Mouse (Mus musculus): ENCODE results near the gene Zfp109. TPM values are rescaled to one million over a fixed set of nuclear protein-coding genes. Genes with fewer than 3 reads are reported as not detected.
"Not testable (repeated sequence)": the region's sequence is repeated elsewhere in the genome, so short reads cannot be mapped to it uniquely, and the experiment has no call there.

Gene Zfp109
- total RNA-seq (2021): 1 to 10 TPM; 9.2 to 10.0 TPM
- long read RNA-seq, partial matches to known transcripts: 0 of 7 reads
- long read RNA-seq, other reads (novel, unspliced or antisense): 5 of 7 reads

DNA sequence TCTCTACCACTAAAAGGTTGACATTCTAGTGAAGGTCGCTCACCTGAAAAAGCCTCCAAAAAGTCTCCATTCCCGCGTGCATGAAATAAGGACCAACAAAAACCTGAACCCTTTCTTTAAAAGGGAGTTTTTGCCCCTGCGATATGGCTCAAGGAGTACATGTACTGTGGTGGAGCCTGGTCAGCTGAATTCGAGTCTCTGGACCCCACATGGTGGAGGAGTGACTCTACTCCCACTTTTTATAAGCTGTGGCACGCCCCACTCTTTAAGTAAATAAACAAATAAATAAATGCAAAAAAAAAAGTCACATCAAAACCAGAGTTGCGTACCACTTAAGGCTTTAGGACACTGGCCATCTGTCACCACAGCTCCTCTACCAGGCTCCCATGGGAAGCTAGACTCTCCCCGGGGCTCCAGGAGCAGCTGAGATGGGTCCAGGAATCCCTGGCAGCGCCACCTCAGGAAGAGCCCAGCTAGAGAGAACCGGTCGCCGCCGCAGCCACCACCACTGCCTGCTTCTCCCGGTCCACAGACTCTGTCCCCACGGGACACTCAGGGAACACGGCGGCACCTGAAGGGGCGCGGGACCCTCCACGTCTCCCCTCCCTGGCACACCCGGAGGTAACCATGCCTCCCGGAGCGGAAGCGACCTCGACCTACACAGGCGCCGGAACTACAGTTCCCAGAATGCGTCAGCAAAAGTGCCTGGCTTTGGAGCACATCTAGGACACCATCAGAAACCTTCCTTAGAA lies at the start of gene Zfp109:
Gene Zfp109, minus strand, starts transcription at position 521 of the 752 bp plus-strand sequence.
- DNase-seq (ENCODE audit: low spot score in 2 of 2): peak; percentile 67 to 83

DNA sequence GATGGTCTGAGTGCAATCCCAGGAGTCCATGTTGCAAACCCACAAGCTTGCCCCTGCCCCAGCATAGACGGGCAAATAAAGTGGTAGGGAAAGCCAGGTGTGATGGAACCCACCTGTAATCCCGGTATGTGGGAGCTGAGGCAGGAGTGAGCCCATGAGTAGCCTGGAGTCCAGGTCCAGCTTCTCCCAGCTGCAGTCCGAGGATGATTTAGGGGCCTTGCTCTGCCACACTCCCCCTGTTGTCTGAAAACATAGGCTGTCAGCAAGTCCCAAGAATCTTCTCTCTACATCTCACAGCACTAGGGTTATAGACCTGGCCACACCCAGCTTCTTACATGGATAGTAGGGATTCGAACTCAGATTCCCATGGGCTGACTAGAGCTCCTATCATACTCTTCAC lies 49.6 kb upstream of the Zfp109 start:
- no peak for DNase-seq (ENCODE audit: low spot score in 2 of 2)

DNA sequence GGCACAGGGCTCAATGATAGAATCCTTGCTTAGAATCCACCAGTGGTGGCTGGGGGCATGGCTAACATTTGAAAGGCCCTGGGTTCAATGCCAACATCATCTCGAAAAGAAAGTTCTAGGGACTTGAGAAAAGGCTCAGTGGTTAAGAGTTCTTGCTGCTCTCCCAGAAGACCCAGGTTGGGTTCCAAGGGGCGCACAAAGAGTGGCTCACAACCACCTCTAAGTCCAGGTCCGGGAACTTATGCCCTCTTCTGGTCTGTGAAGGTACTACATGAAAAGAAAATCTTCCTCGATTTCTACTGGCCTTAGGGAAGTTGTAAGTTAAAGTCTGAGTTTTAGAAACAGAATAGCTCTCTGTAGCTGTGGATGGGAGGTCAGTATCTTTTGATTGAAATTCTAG lies 48.7 kb upstream of the Zfp109 start:
- DNase-seq (ENCODE audit: low spot score in 2 of 2): no peak

GRCm38 (mm10) chr7:24280858-24281145 lies 43.4 kb upstream of the Zfp109 start:
- no peak for DNase-seq (ENCODE audit: low spot score in 2 of 2)

- no peak for DNase-seq (ENCODE audit: low spot score in 2 of 2)
These were observed 42.9 kb upstream of the Zfp109 start for GRCm38 (mm10) chr7:24280031-24280857.

GRCm38 (mm10) chr7:24278771-24279170 lies 41.4 kb upstream of the Zfp109 start:
- not testable (repeated sequence) for DNase-seq (ENCODE audit: low spot score in 2 of 2)

- no peak for DNase-seq (ENCODE audit: low spot score in 2 of 2)
These were observed 37.1 kb upstream of the Zfp109 start for GRCm38 (mm10) chr7:24274456-24274855.

DNA sequence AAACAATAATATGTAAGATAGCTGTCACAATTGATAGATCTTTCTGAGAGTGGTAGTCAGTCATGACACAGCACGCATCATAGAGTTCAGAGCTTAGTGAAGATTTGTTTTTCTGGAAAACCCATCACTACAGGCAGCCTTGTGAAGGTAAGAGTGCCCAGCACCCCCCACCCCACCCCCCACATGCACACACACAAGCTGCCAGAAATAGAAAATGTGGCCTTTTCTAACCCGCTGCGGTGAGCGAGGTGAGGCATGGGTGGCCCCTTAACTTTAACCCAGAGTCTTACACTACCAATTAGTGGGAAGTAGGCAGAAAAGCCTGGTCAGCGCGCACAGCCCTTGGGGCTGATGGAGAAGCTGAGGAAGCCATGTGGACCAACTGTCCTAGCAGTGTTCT lies 33.8 kb upstream of the Zfp109 start:
- DNase-seq (ENCODE audit: low spot score in 2 of 2): no peak

DNA sequence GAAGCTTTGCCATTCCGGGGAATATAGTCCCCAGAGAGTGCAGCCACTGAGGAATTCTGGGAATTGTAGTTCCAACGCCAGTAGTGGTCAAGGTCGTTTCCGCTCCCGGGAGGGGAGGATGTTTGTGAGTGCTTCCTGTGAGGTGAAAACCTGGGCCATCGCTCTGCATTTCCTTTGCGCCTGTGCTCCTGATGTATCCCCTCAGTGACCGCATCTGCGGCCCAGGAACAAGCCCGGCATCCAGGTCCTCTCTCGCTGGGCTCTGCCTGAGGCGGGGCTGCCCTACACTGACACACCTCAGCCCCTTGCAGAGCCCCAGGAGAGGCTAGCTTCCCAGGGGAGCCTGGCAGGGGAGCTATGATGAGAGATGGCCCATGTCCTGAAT lies 32.9 kb upstream of the Zfp109 start, which contains the start of gene Zfp93:
Gene Zfp93, plus strand, starts transcription at position 133 of the 385 bp plus-strand sequence.
- DNase-seq (ENCODE audit: low spot score in 2 of 2): peak; percentile 83 to 92

GRCm38 (mm10) chr7:24269667-24270287 lies 32.4 kb upstream of the Zfp109 start:
- no peak for DNase-seq (ENCODE audit: low spot score in 2 of 2)

DNA sequence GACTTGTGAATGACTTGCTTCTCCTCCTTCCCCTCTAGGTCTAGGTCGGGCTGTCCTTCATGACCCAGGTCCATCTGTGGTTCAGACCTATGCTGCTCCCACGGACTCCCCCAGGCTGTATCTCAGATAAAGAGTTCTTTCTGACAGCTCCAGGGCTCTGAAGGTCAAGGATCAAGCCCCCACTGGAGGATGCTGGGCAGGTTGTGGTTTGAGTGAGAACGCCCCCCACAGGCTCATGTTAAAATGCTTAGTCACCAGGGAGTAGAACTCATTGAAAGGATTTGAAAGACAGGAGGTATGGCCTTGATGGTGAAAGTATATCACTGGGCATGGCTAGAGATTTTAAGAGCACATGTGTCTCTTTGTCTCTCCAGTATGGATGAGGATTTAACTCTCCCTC lies 31.9 kb upstream of the Zfp109 start:
- no peak for DNase-seq (ENCODE audit: low spot score in 2 of 2)

GRCm38 (mm10) chr7:24268176-24269155 lies 31.1 kb upstream of the Zfp109 start:
- DNase-seq (ENCODE audit: low spot score in 2 of 2): no peak

DNA sequence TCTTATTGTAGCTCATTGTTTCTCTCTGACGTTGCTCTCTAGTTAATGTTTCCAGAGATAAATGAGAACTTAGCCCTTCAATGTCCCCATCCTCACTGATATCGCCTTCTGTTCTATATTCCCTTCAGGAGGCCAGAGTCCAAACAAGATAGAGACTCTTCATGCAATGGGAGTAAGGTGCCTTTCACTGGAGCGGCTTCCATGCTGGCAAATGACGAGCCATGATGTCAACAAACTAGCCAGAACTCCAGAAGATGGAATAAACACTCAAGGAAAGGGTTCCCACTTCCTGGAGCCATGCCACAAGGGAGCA lies 22.6 kb upstream of the Zfp109 start:
- DNase-seq (ENCODE audit: low spot score in 2 of 2): no peak

GRCm38 (mm10) chr7:24259306-24259999 lies 22.1 kb upstream of the Zfp109 start:
- no peak for DNase-seq (ENCODE audit: low spot score in 2 of 2)

GRCm38 (mm10) chr7:24254633-24255474 lies 17.5 kb upstream of the Zfp109 start, which contains the start of gene Zfp108:
Gene Zfp108, plus strand, starts transcription at chr7:24254794.
- peak; percentile 88 to 95 for DNase-seq (ENCODE audit: low spot score in 2 of 2)

- no peak for DNase-seq (ENCODE audit: low spot score in 2 of 2)
These were observed 16.6 kb upstream of the Zfp109 start for GRCm38 (mm10) chr7:24253779-24254615.

DNA sequence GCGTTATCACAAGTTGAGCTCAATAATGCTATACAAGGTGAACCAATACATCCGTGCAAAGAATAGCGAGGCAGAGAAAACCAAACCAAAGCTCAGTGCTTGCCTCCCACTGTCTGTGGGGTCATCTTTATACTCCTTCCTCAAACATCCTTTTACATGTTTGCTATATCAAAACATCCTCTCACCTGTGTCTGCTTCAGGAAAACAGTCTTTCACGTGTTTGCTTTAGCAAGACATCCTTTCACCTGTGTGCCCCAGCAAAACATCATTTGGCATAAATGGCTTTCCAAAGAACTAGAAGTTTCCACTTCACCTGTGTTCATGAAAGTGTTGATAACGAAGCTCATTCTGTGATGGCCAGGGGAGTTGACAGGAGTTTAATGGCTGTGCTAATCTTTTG lies 26.0 kb downstream of the Zfp109 start, which contains the start of gene Zfp111:
Gene Zfp111, minus strand, starts transcription at position 101 of the 400 bp plus-strand sequence.
- DNase-seq (ENCODE audit: low spot score in 2 of 2): no peak

GRCm38 (mm10) chr7:24210296-24210695 lies 27.1 kb downstream of the Zfp109 start:
- no peak for DNase-seq (ENCODE audit: low spot score in 2 of 2)
